Mouse (Mus musculus): ENCODE measurements around the gene Itgb8.

Gene Itgb8

DNA sequence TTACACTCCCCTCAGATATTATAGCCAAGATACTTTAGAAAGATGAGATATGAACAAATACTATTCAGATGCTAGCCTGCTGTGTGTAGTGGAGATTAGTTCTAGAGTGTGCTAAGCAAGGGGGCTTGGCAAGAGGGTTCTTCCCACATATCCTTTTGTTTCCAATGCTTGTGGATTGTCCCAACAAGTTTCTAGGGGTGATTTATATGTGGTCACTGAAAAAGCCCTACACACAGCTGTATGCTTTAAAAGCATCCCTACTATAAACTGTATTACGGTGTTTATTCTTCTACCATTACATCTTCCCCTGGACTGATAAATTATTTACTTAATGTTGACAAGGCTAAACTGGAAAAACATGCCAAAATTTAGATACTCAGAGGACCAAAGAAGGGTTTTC lies 92.6 kb downstream of the Itgb8 start:
- no peak for DNase-seq (ENCODE audit: low spot score)

DNA sequence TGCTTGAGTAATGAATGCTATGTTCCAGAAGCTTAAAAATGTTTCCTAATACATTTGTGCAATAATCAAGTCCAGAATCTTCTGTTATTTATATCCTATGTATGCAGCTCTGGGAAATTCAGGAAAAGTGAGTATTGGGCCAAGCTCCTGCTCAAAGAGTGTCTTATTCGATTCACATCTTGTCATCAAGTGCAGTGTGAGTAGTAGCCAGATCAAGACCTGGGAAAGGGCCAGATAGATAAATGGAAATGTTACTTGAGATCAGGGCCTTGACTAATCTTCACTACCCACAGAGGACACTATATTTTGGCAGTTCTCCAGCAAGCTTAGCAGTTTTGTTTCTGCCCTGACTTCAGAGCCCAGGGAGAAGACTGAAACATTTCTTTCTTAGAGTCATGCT lies 100.7 kb downstream of the Itgb8 start:
- no peak for DNase-seq (ENCODE audit: low spot score)

DNA sequence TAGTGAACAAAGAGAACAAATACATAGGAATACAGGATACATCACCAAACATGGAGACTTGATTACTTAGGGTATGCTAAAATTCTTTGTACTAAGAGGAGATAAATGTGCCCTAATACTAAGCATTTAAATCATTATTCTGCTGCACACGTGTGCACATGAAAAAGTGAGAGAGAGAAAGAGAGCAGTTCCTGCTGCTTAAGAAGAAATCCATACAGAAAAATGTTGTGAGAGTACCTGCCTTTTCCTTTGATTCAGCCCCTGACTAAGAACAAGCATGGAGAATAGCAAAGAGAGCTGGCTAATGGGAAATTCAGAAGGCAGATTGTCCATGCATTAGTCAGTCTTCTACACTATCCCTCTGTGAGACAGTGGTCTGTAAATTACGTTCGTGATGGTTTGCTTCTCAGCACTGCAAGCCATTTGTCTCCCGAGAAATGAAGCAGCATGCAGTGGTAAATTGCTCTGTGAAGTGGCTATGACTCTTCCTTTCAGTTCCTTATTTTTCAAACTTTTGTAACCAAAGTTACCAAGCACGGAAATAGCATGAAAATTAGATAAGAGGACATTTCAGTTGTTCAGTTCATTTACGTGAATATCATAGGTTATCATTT lies 125.0 kb downstream of the Itgb8 start:
- DNase-seq (ENCODE audit: low spot score) = no peak

DNA sequence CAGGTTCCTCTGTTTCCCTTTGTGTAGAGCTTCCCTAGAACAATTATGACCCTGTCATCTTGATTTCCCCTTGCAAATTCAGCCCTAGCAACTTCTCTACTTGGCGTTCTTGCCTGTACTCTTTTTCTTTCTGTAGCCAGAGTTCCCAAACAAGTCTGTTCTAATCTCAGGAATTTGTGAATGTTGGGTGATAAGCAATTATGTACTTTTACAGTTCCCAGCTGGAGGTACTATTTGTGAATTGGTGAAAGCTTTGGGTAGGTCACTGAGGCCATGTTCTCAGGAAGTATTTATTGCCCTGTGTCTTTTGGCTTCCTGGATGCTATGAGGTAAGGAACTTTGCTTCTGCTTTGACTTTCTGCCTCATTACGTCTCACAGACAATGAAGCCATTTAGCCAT lies 128.5 kb downstream of the Itgb8 start:
- no peak for DNase-seq (ENCODE audit: low spot score)

All from T-cell, adult 2 months (primary cell).